Mouse (Mus musculus) ES-E14 (cell line): ENCODE measurements around the gene Tanc2. TPM values are rescaled to one million over a fixed set of nuclear protein-coding genes. Genes with fewer than 3 reads are reported as not detected.

Experiments used
- DNase-seq: peaks from one replicate; pipeline ENCODE4 v3.0.0-alpha.2; 2013; ENCODE audit warnings: low read depth, low spot score
- H3K27ac ChIP-seq: 2 replicates; pipeline ENCODE4 v1.5.1; 2012; ENCODE audit warnings: low read depth, mild to moderate bottlenecking, low read length, moderate library complexity, mixed read lengths; ENCODE audit not compliant: poor library complexity, insufficient read depth, severe bottlenecking
- H3K36me3 ChIP-seq: 2 replicates; pipeline ENCODE4 v1.6.1; 2012; ENCODE audit warnings: mild to moderate bottlenecking, low read length, moderate library complexity, mixed read lengths; ENCODE audit not compliant: control insufficient read depth, poor library complexity, insufficient read depth, severe bottlenecking
- H3K4me1 ChIP-seq, 2 experiments: fragments of 150-350 bp in 1 of 2; sonication (generic) in 1 of 2; 2 replicates each; pipeline ENCODE4 v1.6.1; 2012; ENCODE audit warnings: low read length in 2 of 2, mild to moderate bottlenecking in 1 of 2, mixed read lengths in 1 of 2; ENCODE audit not compliant: control insufficient read depth in 2 of 2, insufficient read depth in 2 of 2, poor library complexity in 1 of 2
- H3K4me3 ChIP-seq, 2 experiments: fragments of 150-350 bp in 1 of 2; sonication (generic) in 1 of 2; 2 replicates each; pipeline ENCODE4 v1.5.1; 2012; ENCODE audit warnings: low read length in 2 of 2, low read depth in 1 of 2, mild to moderate bottlenecking in 1 of 2, mixed read lengths in 1 of 2; ENCODE audit not compliant: insufficient read depth in 1 of 2, poor library complexity in 1 of 2, severe bottlenecking in 1 of 2
- H3K9ac ChIP-seq: 2 replicates; pipeline ENCODE4 v1.6.1; 2012; ENCODE audit warnings: low read depth, mild to moderate bottlenecking, low read length, mixed read lengths; ENCODE audit not compliant: poor library complexity, insufficient read depth, severe bottlenecking
- H3K9me3 ChIP-seq: fragments of 150-350 bp; sonication (generic); 2 replicates; pipeline ENCODE4 v1.6.1; 2012; ENCODE audit warnings: low read depth, mild to moderate bottlenecking, low read length; ENCODE audit not compliant: control insufficient read depth, insufficient read depth
- CHD2 ChIP-seq: IDR thresholded peaks from 2 replicates; pipeline ENCODE4 v1.6.1; 2014; ENCODE audit warnings: mild to moderate bottlenecking, low read depth, low read length, inconsistent platforms
- HCFC1 ChIP-seq: IDR thresholded peaks from 2 replicates; pipeline ENCODE4 v1.6.1; 2012; ENCODE audit warnings: low read length, inconsistent platforms, borderline replicate concordance; ENCODE audit not compliant: insufficient read depth
- MAFK ChIP-seq: IDR thresholded peaks from 2 replicates; pipeline ENCODE4 v1.6.1; 2014; ENCODE audit warnings: mild to moderate bottlenecking, low read depth, low read length, inconsistent platforms; ENCODE audit not compliant: insufficient read depth
- ZC3H11A ChIP-seq: IDR thresholded peaks from 2 replicates; pipeline ENCODE4 v1.6.1; 2012; ENCODE audit warnings: low read depth, mild to moderate bottlenecking, inconsistent platforms, low read length, borderline replicate concordance
- ZNF384 ChIP-seq: IDR thresholded peaks from 2 replicates; pipeline ENCODE4 v1.6.1; 2012; ENCODE audit warnings: low read depth, low read length, inconsistent platforms
- in situ Hi-C, 2 experiments: fragments of 600-800 bp; cut with MboI; formaldehyde crosslinking; loops; one replicate each; pipeline ENCODE4 v1.15.1; 2025; ENCODE audit warnings: low sequenced_read_pairs in 2 of 2, inconsistent platforms in 1 of 2; ENCODE audit not compliant: unreplicated experiment in 2 of 2
- total RNA-seq: library from RNA; depleted of rRNA; stranded (reverse); fragments of 300-350 nt; gene quantifications from 2 replicates; pipeline ENCODE4 v1.2.3, GENCODE M21; 2012

The Tanc2 gene
- total RNA-seq, 1 experiment = 5.8 TPM

DNA sequence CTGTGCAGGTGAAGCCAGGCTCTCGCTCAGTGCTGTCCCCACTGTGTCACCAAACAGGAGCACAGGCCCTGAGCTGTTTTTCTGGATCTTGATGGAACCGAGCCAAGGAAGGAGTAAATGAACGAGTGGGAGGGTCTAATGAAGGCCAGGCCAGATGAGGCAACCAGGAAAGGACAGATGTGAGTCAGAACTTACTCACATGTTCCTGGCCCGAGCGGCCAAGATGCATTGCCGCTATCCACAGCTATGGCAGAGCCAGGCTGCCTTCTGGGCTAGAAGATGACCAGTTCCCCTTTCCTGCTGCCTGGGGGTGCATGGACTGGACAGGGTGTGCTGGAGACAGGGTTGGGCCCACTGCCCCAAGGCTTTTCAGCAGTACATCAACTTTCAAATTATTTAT lies 363.6 kb downstream of the Tanc2 start:
- Histone ChIP-seq H3K4me1 (peaks cover 9 to 29% of the 10 kb centered on the region in 2 experiments; a peak in 3 of 4 replicates), H3K36me3 (no peaks in the 10 kb centered on the region), H3K9ac (peak overlapping the region; percentile 0; the same call in 1 of the 2 replicates), H3K9me3 (no peaks in the 10 kb centered on the region), H3K27ac (no peak overlapping the region), H3K4me3 (no peak overlapping the region)
- no peak for DNase-seq
- in situ Hi-C loops = no loop called here
- no peak for TF ChIP-seq CHD2
- TF ChIP-seq MAFK = no peak
- no peak for TF ChIP-seq ZC3H11A

DNA sequence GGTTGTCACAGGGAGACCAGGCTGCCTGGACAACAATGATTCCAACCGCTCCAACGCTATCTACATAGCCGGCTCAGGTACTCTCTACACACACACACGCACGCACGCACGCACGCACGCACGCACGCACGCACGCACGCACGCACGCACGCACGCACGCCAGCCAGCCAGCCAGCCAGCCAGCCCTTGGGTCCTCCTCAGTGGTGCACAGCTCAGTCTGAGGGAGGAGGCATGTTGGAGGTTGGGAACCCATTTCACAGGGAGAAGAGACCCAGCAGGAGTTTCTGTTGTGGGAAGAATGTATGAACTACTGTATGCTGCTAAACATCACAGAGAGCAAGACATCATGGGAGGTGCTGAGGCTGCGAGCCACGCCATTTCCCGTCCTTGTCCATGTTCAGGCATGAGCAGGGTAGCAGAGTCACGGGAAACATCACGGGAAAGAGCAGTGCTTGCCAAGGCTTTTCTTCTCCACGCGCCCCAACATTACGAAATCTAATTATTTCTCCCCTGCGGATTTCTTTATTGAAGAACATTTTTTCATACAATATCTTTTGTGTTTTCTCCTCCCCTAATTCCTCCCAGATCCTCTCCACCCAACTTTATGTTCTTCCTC lies 366.1 kb downstream of the Tanc2 start:
- H3K9ac ChIP-seq = peak overlapping the region; percentile 70; the same call in 1 of the 2 replicates
- DNase-seq = no peak
- H3K36me3 ChIP-seq = no peaks in the 10 kb centered on the region
- peak overlapping the region; percentile 11; the same call in 1 of the 2 replicates for H3K27ac ChIP-seq
- no peak for TF ChIP-seq HCFC1
- no peak for TF ChIP-seq ZC3H11A
- no peak for TF ChIP-seq MAFK
- in situ Hi-C loops = no loop called here
- no peaks in the 10 kb centered on the region for H3K9me3 ChIP-seq
- H3K4me1 ChIP-seq = peaks cover 8 to 24% of the 10 kb centered on the region in 2 experiments; a peak in 3 of 4 replicates
- peak overlapping the region; percentile 59 to 67 for H3K4me3 ChIP-seq

DNA sequence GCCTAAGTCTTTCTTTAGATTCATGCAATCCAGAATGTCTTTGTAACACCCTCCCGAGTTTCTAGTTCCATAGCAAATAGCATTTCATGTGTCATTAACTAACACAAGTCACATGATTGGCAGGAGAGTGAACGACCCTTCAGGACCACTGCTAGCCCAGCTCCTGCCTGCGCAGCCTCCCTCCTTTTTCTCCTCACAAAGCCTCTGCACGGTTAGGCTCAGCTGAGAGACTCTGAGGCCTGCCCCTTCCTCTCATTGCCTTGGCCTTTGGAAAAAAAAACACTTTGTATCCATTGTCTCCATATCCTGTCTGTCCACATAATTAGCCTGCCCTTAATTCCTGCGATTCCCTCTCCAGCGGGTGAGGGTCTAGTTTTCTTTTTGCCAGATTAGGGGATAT lies 367.7 kb downstream of the Tanc2 start:
- Histone ChIP-seq H3K4me3 (no peak overlapping the region), H3K9me3 (no peaks in the 10 kb centered on the region), H3K36me3 (no peaks in the 10 kb centered on the region), H3K27ac (no peak overlapping the region), H3K4me1 (peaks cover 8 to 18% of the 10 kb centered on the region in 2 experiments; a peak in 3 of 4 replicates), H3K9ac (no peak overlapping the region)
- DNase-seq = no peak
- no peak for TF ChIP-seq ZNF384
- TF ChIP-seq CHD2 = no peak
- TF ChIP-seq HCFC1 = no peak
- no peak for TF ChIP-seq MAFK
- TF ChIP-seq ZC3H11A = no peak
- in situ Hi-C loops = no loop called here

DNA sequence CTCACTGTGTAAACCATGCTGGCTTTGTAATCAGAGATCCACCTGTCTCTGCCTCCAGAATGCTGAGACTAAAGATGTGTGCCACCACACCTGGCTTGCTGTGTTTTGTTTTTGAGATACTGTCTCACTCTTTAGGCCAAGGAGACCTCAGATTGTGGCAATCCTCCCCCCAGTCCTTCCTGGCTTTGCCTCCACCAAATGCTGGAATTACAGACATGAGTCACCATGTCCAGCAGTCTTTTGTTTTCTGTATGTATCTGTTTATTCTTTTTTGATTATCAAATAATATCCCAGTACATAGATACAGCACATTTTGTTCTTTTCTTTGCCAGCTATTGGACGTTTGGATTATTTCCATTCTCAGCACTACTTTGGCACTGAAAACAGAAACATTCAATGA lies 368.8 kb downstream of the Tanc2 start:
- in situ Hi-C loops = no loop called here
- Histone ChIP-seq H3K9me3 (no peaks in the 10 kb centered on the region), H3K36me3 (no peaks in the 10 kb centered on the region), H3K9ac (no peak overlapping the region), H3K4me1 (peaks cover 6 to 8% of the 10 kb centered on the region in 2 experiments; a peak in 2 of 4 replicates), H3K27ac (no peak overlapping the region), H3K4me3 (no peak overlapping the region)
- no peak for DNase-seq
- TF ChIP-seq CHD2 (no peak), ZC3H11A (no peak), MAFK (no peak), ZNF384 (no peak)

DNA sequence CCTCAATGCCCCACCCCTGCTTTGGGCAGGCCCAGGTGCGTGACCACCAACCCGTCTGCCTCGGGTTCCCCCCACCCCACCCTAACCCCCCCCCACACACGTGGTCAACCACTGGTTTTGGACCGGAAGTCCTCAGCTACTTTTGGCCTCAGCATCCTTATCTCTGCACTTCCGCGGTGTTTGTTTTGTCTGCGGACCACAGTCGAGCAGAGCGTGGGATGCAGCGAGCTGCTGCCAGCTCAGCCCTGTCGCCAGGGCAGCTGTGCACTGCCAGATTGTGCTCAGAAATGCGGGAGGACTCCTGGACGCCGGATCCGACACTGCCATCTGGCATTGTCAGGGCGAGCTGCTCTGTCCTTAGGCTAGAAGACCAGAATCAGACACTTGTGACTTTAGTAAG lies 369.6 kb downstream of the Tanc2 start:
- DNase-seq = no peak
- Histone ChIP-seq H3K9ac (peak overlapping the region; percentile 40; the same call in 1 of the 2 replicates), H3K4me3 (peak overlapping the region in 1 of 2 experiments; percentile 48; a peak in 3 of 4 replicates), H3K36me3 (no peaks in the 10 kb centered on the region), H3K27ac (no peak overlapping the region), H3K4me1 (peaks cover 6 to 8% of the 10 kb centered on the region in 2 experiments; a peak in 2 of 4 replicates), H3K9me3 (no peaks in the 10 kb centered on the region)
- in situ Hi-C loops = no loop called here
- TF ChIP-seq ZC3H11A (no peak), HCFC1 (no peak), CHD2 (no peak), ZNF384 (no peak), MAFK (no peak)
